Mouse (Mus musculus) olfactory bulb, adult 2 months (tissue): Measurements from ENCODE around the gene Traf2.

Source experiments
- CTCF ChIP-seq: fragments of 200-500 bp; IDR thresholded peaks from 2 replicates; pipeline ENCODE4 v1.5.1; 2012; ENCODE audit warnings: low read depth, mild to moderate bottlenecking, low read length, moderate library complexity; ENCODE audit not compliant: insufficient read depth
- POLR2A ChIP-seq: fragments of 200-500 bp; IDR thresholded peaks from 2 replicates; pipeline ENCODE4 v1.6.1; 2012; ENCODE audit warnings: mild to moderate bottlenecking, low read depth, low read length, moderate library complexity; ENCODE audit not compliant: insufficient read depth

GRCm38 (mm10) chr2:25584856-25585255, 38.1 kb upstream of the Traf2 start:
- no peak for TF ChIP-seq CTCF
- no peak for TF ChIP-seq POLR2A
